Mouse (Mus musculus) hindbrain, embryonic 10.5 days (tissue): Measurements from ENCODE around the gene Ogt. TPM values are rescaled to one million over a fixed set of nuclear protein-coding genes. Genes with fewer than 3 reads are reported as not detected.

Source experiments
- DNase-seq: peaks from one replicate; pipeline ENCODE4 v3.0.0-alpha.2; 2017; ENCODE audit warnings: low spot score
- H3K27ac ChIP-seq: fragments of 300-500 bp; sonication (generic); 2 replicates; pipeline ENCODE4 v1.5.1; 2016; ENCODE audit warnings: mild to moderate bottlenecking, moderate library complexity
- H3K27me3 ChIP-seq: fragments of 300-500 bp; sonication (generic); 2 replicates; pipeline ENCODE4 v1.6.1; 2016; ENCODE audit warnings: mild to moderate bottlenecking; ENCODE audit not compliant: poor library complexity, insufficient read depth, severe bottlenecking
- H3K36me3 ChIP-seq: fragments of 300-500 bp; sonication (generic); 2 replicates; pipeline ENCODE4 v1.6.1; 2016; ENCODE audit warnings: mild to moderate bottlenecking, moderate library complexity
- H3K4me1 ChIP-seq: fragments of 300-500 bp; sonication (generic); replicated peaks from 2 replicates; pipeline ENCODE4 v1.6.1; 2016; ENCODE audit warnings: mild to moderate bottlenecking
- H3K4me3 ChIP-seq: fragments of 300-500 bp; sonication (generic); 2 replicates; pipeline ENCODE4 v1.5.1; 2016; ENCODE audit warnings: mild to moderate bottlenecking, moderate library complexity
- H3K9me3 ChIP-seq: fragments of 300-500 bp; sonication (generic); 2 replicates; pipeline ENCODE4 v1.6.1; 2016; ENCODE audit warnings: mild to moderate bottlenecking, moderate library complexity
- WGBS: fragments of 180-500 bp; shearing (Covaris S2); methylation state at CpG from one replicate; pipeline ENCODE4 v1.1.7; 2016; 5-methylcytosine and 5-hydroxymethylcytosine counted together
- polyA plus RNA-seq: library from polyadenylated mRNA; unstranded; fragments of >200 nt; fragmentation: Nextera tagmentation; extraction: Ambion mirVana; gene quantifications from 2 replicates; pipeline ENCODE4 v1.2.1, GENCODE M21; 2016

Gene Ogt
- polyA plus RNA-seq, 1 experiment from 2014 or later, result 138 TPM

DNA sequence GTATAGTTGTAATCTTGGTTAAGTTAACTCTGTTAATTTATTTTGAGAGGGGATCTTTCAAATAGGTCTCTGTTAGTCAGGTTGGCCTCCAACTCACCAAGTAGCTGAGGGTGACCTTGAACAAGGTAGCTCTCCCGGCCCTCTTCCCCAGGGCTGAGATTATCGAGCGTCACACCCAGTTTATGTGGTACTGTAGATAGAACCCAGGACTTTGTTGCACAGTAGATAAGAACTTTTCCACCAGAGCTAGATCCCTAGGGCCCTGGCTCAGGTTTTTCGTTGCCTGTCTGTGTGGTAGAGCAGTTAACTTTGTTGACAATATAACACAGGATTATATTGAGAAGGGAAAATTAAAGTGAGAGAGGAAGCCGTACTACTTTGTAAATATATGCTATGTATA lies 6.8 kb downstream of the Ogt start:
- no peak for DNase-seq
- H3K4me1 ChIP-seq, result 0 out of 2 replicates have a peak, but pooled peaks cover 4% of the 10 kb centered on the region
- H3K27ac ChIP-seq, result no peak overlapping the region
- H3K4me3 ChIP-seq, result no peak overlapping the region
- no peaks in the 10 kb centered on the region for H3K27me3 ChIP-seq
- WGBS, result 85% methylated on average over 5 of the region's 5 CpGs
- H3K36me3 ChIP-seq, result peaks cover 50% of the 10 kb centered on the region
- H3K9me3 ChIP-seq, result no peaks in the 10 kb centered on the region

DNA sequence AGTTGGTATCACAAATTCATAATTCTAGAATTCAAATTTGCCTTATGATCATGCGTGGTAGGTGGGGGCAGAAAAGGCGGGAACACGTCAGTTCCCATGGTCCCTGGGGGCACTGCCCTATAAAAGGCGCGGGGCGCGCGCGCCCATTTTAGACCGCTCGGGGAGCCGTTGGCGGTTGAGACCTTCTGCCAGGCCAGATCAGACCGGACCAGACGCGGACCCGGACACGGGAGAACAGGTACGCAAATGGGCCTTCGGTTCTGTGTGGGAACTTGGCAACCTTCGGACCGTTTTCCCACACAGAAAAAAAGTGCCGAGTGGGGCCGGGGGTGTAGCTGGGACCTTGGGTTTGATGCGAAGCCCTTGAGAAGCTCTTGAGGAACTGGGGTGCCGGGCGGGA lies 55.8 kb downstream of the Ogt start:
- Histone ChIP-seq H3K36me3 (no peaks in the 10 kb centered on the region), H3K27me3 (no peaks in the 10 kb centered on the region), H3K27ac (no peak overlapping the region), H3K9me3 (peaks cover 27% of the 10 kb centered on the region), H3K4me1 (no peaks in the 10 kb centered on the region), H3K4me3 (no peak overlapping the region)
- no peak for DNase-seq
- 92% methylated on average over 27 of the region's 27 CpGs for WGBS

- no peak for DNase-seq
- Histone ChIP-seq H3K27me3 (no peaks in the 10 kb centered on the region), H3K4me1 (no peaks in the 10 kb centered on the region), H3K36me3 (no peaks in the 10 kb centered on the region), H3K4me3 (no peak overlapping the region), H3K27ac (no peak overlapping the region), H3K9me3 (peaks cover 27% of the 10 kb centered on the region)
- 71% methylated on average over 54 of the region's 54 CpGs for WGBS
These were observed 57.7 kb downstream of the Ogt start for GRCm38 (mm10) chrX:101697537-101697936.

GRCm38 (mm10) chrX:101698232-101698631 lies 58.4 kb downstream of the Ogt start:
- peak; percentile 4 for DNase-seq
- Histone ChIP-seq H3K36me3 (no peaks in the 10 kb centered on the region), H3K27ac (no peak overlapping the region), H3K9me3 (peaks cover 27% of the 10 kb centered on the region), H3K4me1 (no peaks in the 10 kb centered on the region), H3K27me3 (no peaks in the 10 kb centered on the region), H3K4me3 (no peak overlapping the region)
- 54% methylated on average over 23 of the region's 23 CpGs for WGBS

- Histone ChIP-seq H3K27me3 (peaks cover 11% of the 10 kb centered on the region), H3K4me1 (no peaks in the 10 kb centered on the region), H3K4me3 (no peak overlapping the region), H3K9me3 (no peaks in the 10 kb centered on the region), H3K27ac (no peak overlapping the region), H3K36me3 (no peaks in the 10 kb centered on the region)
- WGBS, result 82% methylated on average over 7 of the region's 7 CpGs
- DNase-seq, result no peak
These were observed 65.3 kb downstream of the Ogt start for GRCm38 (mm10) chrX:101705111-101705510.

DNA sequence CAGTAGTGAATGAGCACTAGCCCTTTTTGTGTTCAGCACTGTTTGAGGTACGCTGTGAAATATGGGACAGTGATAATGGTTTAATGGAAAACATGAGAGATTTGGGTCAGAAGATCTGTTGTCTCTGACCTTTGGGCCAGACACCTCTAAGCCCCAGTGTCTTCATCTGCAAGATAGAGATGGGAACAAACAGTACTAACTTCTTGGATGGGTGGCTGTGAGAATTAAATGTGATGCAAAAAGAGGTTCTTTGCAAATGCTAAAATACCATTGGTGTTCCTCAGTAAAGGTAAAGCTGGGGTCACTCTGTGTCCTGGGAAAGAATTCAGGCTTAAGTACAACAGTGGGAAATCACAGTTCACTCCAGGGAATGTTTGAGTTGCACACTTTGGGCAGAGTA lies 80.5 kb downstream of the Ogt start:
- WGBS, result 62% methylated on average over 1 of the region's 1 CpGs
- H3K36me3 ChIP-seq, result no peaks in the 10 kb centered on the region
- no peak overlapping the region for H3K27ac ChIP-seq
- H3K27me3 ChIP-seq, result peaks cover 37% of the 10 kb centered on the region
- H3K9me3 ChIP-seq, result no peaks in the 10 kb centered on the region
- no peaks in the 10 kb centered on the region for H3K4me1 ChIP-seq
- no peak overlapping the region for H3K4me3 ChIP-seq
- DNase-seq, result no peak

DNA sequence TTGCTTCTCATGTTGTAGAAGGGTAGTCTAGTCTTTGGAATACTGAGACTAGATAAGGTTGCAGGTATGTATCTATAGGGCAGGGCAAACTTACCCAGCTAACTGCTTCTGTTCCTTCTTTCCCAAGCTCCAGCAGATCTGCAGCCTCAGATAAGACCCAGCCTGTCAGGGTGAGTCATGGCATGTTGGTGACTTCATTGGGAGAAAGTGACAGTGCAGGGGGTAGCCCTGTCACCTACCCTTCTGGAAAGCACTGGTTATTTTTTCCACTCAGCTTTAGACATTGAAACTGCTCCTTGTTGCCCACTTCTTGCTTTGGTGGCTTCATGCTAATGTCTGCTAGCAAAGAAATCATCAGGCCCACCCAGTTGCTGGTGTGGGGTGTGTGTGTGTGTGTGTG lies 90.2 kb downstream of the Ogt start:
- Histone ChIP-seq H3K9me3 (no peaks in the 10 kb centered on the region), H3K27ac (no peak overlapping the region), H3K4me1 (no peaks in the 10 kb centered on the region), H3K4me3 (no peak overlapping the region), H3K36me3 (no peaks in the 10 kb centered on the region), H3K27me3 (peaks cover 51% of the 10 kb centered on the region)
- no peak for DNase-seq

DNA sequence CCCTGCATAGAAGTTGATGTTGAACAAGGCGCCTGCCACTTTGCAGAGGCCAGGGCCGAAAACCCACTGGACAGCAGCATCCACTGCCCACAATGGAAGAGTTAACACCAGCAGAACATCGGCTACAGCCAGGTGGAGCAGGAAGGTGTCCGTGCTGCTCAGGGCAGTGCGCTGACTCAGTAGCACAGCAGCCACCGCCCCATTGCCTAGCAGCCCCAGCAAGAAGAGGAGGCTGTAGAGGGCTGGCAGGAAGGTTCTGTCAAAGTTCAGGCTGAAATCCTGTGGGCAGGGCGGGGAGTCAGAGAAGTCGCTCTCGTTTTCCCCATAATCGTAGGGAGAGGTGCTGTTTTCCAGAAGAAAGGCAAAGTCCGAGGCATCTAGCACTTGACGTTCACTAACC lies 92.8 kb downstream of the Ogt start:
- Histone ChIP-seq H3K36me3 (no peaks in the 10 kb centered on the region), H3K9me3 (no peaks in the 10 kb centered on the region), H3K4me1 (no peaks in the 10 kb centered on the region), H3K27ac (no peak overlapping the region), H3K4me3 (no peak overlapping the region), H3K27me3 (peaks cover 67% of the 10 kb centered on the region)
- WGBS, result 83% methylated on average over 12 of the region's 12 CpGs
- DNase-seq, result no peak

DNA sequence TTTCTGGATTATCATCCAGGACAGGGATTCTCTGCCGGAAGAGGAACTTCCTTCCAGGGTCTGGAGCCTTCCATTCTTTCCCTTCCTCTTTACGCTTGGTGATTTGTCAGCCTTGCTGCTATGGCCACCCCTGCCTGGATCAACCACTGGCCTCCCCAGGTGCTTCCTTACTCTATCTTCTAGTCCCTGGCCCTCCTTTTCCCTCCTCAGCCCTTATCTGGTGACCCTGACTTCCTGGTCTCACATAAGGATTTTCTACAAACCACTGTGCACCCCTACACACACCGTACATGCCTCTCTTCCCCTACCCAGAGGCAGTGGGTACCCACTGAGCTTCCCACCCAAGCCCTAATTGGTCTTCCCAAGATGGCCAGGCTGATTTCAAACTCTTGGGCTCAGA lies 93.4 kb downstream of the Ogt start:
- peaks cover 72% of the 10 kb centered on the region for H3K27me3 ChIP-seq
- no peaks in the 10 kb centered on the region for H3K36me3 ChIP-seq
- DNase-seq, result no peak
- H3K4me1 ChIP-seq, result no peaks in the 10 kb centered on the region
- H3K9me3 ChIP-seq, result no peaks in the 10 kb centered on the region
- no peak overlapping the region for H3K27ac ChIP-seq
- no peak overlapping the region for H3K4me3 ChIP-seq
- 87% methylated on average over 3 of the region's 3 CpGs for WGBS

- 84% methylated on average over 11 of the region's 11 CpGs for WGBS
These were observed 94.0 kb downstream of the Ogt start, which contains the start of gene Cxcr3 for GRCm38 (mm10) chrX:101733828-101734319. TSS of gene Cxcr3 (minus strand) at chrX:101734269.

More at GRCm38 (mm10) chrX:101733828-101734319, 94.0 kb downstream of the Ogt start, which contains the start of gene Cxcr3:
- Histone ChIP-seq H3K4me1 (no peaks in the 10 kb centered on the region), H3K36me3 (no peaks in the 10 kb centered on the region), H3K27me3 (peaks cover 76% of the 10 kb centered on the region), H3K4me3 (no peak within 1 kb of the TSS), H3K27ac (no peak within 1 kb of the TSS), H3K9me3 (no peaks in the 10 kb centered on the region)
- DNase-seq, result no peak

Other genes starting within 250 kb of the Ogt start
- gene Zmym3, start 219.2 kb upstream of the Ogt start, polyA plus RNA-seq, result 21.4 and 22.0 TPM in 2 replicates
- 554 and 625 TPM in 2 replicates for gene Nono, start 210.7 kb upstream of the Ogt start, polyA plus RNA-seq
- gene Itgb1bp2, start 191.0 kb upstream of the Ogt start, polyA plus RNA-seq, result 1.7 and 2.1 TPM in 2 replicates
- 16.2 and 19.8 TPM in 2 replicates for gene Taf1, start 107.3 kb upstream of the Ogt start, polyA plus RNA-seq
- gene Cxcr3, start 94.2 kb downstream of the Ogt start, polyA plus RNA-seq, result not detected in 2 replicates
- 0.15 and 0.35 TPM in 2 replicates for gene Gm4779, start 154.4 kb downstream of the Ogt start, polyA plus RNA-seq
- gene 8030474K03Rik, start 154.6 kb downstream of the Ogt start, polyA plus RNA-seq, result 0.27 and 0.29 TPM in 2 replicates
- gene Nhsl2, start 209.3 kb downstream of the Ogt start, polyA plus RNA-seq, result 16.4 and 18.8 TPM in 2 replicates